ENCODE assay signal across 9 mouse cellular contexts in the genomic region with DNA sequence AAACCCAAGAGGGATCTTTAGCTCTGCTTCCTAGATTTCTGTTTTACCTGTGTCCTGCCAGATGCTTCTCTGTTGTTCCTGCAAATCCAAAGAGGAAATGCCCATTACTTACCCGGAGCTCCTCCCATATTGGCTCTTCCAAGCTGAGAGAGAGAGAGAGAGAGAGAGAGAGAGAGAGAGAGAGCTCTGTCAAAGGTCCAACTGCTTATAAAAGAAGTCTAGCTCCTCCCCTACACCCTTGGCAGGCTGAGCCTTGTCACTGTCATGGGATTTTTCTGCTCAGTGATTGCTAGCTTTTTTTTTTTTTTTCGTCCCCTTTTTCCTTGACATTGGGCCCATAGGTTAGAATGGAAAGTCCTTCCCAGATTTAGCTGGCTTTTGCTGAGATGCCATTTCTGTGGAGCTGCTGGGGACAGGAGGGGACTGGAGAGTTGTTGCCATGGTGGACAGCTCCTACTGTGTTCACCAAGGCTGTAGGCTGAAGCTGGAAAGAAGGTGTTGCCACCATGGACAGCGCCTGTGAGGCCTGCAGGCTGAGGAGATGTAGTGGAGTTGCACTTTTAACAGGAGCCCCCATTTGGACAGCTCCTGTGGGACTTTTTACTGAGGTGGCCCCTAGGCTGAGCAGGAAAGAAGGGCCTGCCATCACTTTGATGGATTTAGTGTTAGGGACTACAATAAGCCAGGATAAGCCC. TPM values are rescaled to one million over a fixed set of nuclear protein-coding genes. Genes with fewer than 3 reads are reported as not detected.
DNase-seq lines count a peak whose midpoint lies in the region; ATAC-seq and TF ChIP-seq lines count a peak whose summit lies in the region.
"Had no signal": no experiment of that assay in that cellular context is flagged by ENCODE, and none has a peak within 500 bp of the region (broad histone marks: within the 10 kb centered on the region; RNA-seq: fewer than 3 reads in every experiment).

No protein-coding gene starts in this region.

- in situ Hi-C loops in ES-E14 (cut with MboI; ENCODE audit: low sequenced_read_pairs in 2 of 2, unreplicated experiment in 2 of 2), result no loop called here

- H3K4me1 ChIP-seq in heart, embryonic 12.5 days (replicated peaks), result no peaks in the 10 kb centered on the region
- H3K4me1 ChIP-seq in ES-E14 (ENCODE audit: control insufficient read depth in 2 of 2, insufficient read depth in 2 of 2, low read length in 2 of 2, poor library complexity in 1 of 2), result no peaks in the 10 kb centered on the region
- no peaks in the 10 kb centered on the region for H3K4me1 ChIP-seq in heart, embryonic 13.5 days
- H3K4me1 ChIP-seq: limb, embryonic 15.5 days had no signal

- 21% methylated on average over 3 of the region's 3 CpGs for WGBS in heart, embryonic 12.5 days
- WGBS in heart, embryonic 13.5 days, result 24% methylated on average over 3 of the region's 3 CpGs

- H3K9me3 ChIP-seq in heart, embryonic 12.5 days (replicated peaks), result 0 out of 2 replicates have a peak, but pooled peaks cover 5% of the 10 kb centered on the region
- H3K9me3 ChIP-seq in ES-E14 (ENCODE audit: control insufficient read depth, insufficient read depth, low read depth, low read length), result no peaks in the 10 kb centered on the region
- H3K9me3 ChIP-seq in heart, embryonic 13.5 days, result no peaks in the 10 kb centered on the region
- H3K9me3 ChIP-seq: limb, embryonic 15.5 days had no signal

- H3K27ac ChIP-seq in heart, embryonic 12.5 days (ENCODE audit: poor library complexity, severe bottlenecking), result no peak overlapping the region
- H3K27ac ChIP-seq in ES-E14 (ENCODE audit: insufficient read depth, low read depth, low read length, poor library complexity, severe bottlenecking), result no peak overlapping the region
- H3K27ac ChIP-seq in heart, embryonic 13.5 days (replicated peaks), result no peak overlapping the region
- H3K27ac ChIP-seq: limb, embryonic 15.5 days had no signal

- no peak overlapping the region for H3K4me2 ChIP-seq in heart, embryonic 12.5 days
- no peak overlapping the region for H3K4me2 ChIP-seq in heart, embryonic 13.5 days
- H3K4me2 ChIP-seq: limb, embryonic 15.5 days had no signal

- H3K36me3 ChIP-seq in heart, embryonic 12.5 days, result no peaks in the 10 kb centered on the region
- H3K36me3 ChIP-seq in ES-E14 (ENCODE audit: control insufficient read depth, insufficient read depth, low read length, poor library complexity, severe bottlenecking), result no peaks in the 10 kb centered on the region
- H3K36me3 ChIP-seq in heart, embryonic 13.5 days, result no peaks in the 10 kb centered on the region
- H3K36me3 ChIP-seq: limb, embryonic 15.5 days had no signal

- no peak for ATAC-seq in heart, embryonic 12.5 days (ENCODE audit: insufficient number of reproducible peaks, low FRiP score)
- ATAC-seq in heart, embryonic 13.5 days (ENCODE audit: extremely low read depth, insufficient number of reproducible peaks, low FRiP score, low TSS enrichment), result peak; percentile 11; the same call in 1 of the 2 replicates
- ATAC-seq in erythroblast, adult 5-6 weeks (replicated peaks; ENCODE audit: low FRiP score, poor library complexity, severe bottlenecking), result no peak

- H3K4me3 ChIP-seq in heart, embryonic 12.5 days, result no peak overlapping the region
- no peak overlapping the region for H3K4me3 ChIP-seq in ES-E14 (ENCODE audit: insufficient read depth in 1 of 2, low read depth in 1 of 2, low read length in 2 of 2, poor library complexity in 1 of 2, severe bottlenecking in 1 of 2)
- H3K4me3 ChIP-seq in heart, embryonic 13.5 days, result no peak overlapping the region
- H3K4me3 ChIP-seq: limb, embryonic 15.5 days had no signal

- DNase-seq in heart, adult 11 months, result peak; percentile 89
- peak; percentile 80 for DNase-seq in ES-E14 (ENCODE audit: low read depth, low spot score)
- peak; percentile 60 to 67 for DNase-seq in lung, postnatal 4 days
- no peak for DNase-seq in gastrocnemius, postnatal 36 days
- no peak for DNase-seq in right cerebral cortex, postnatal 25 days

- intact Hi-C loops in gastrocnemius, postnatal 36 days (cut with DNase I), result loop anchor here (2.0 kb wide), 1 partner anchor 1299 kb away; no protein-coding TSS in a partner anchor

- H3K27me3 ChIP-seq in heart, embryonic 12.5 days (replicated peaks), result peaks cover 33% of the 10 kb centered on the region
- peaks cover 49% of the 10 kb centered on the region for H3K27me3 ChIP-seq in heart, embryonic 13.5 days (replicated peaks)

- H3K9ac ChIP-seq in heart, embryonic 12.5 days, result no peak overlapping the region
- H3K9ac ChIP-seq in ES-E14 (ENCODE audit: insufficient read depth, low read depth, low read length, poor library complexity, severe bottlenecking), result no peak overlapping the region
- no peak overlapping the region for H3K9ac ChIP-seq in heart, embryonic 13.5 days
- H3K9ac ChIP-seq: limb, embryonic 15.5 days had no signal

TF ChIP-seq in ES-E14, 5 proteins besides CTCF, POLR2A, EP300 and RAD21:
- TF ChIP-seq MAFK (IDR thresholded peaks at IDR 0.05; ENCODE audit: insufficient read depth, low read depth, low read length), result no peak
- TF ChIP-seq HCFC1 (IDR thresholded peaks at IDR 0.05; ENCODE audit: borderline replicate concordance, insufficient read depth, low read length), result no peak
- no peak for TF ChIP-seq ZNF384 (IDR thresholded peaks at IDR 0.05; ENCODE audit: low read depth, low read length)
- no peak for TF ChIP-seq CHD2 (IDR thresholded peaks at IDR 0.05; ENCODE audit: low read depth, low read length)
- TF ChIP-seq ZC3H11A (IDR thresholded peaks at IDR 0.05; ENCODE audit: borderline replicate concordance, low read depth, low read length), result no peak

RNA-seq across cellular contexts. Expression of a gene that starts 7.3 kb away (rescaled TPM):
- 30.2 and 32.8 TPM in 2 replicates for polyA plus RNA-seq in heart, embryonic 12.5 days (2016; fragmentation: Nextera tagmentation; extraction: Ambion mirVana)
- total RNA-seq in ES-E14 (2012; rRNA removed), result 30.1 and 44.9 TPM in 2 replicates
- polyA plus RNA-seq in heart, embryonic 13.5 days (2015; fragmentation: Nextera tagmentation; extraction: Ambion mirVana), result 43.4 and 48.6 TPM in 2 replicates
- 117 and 224 TPM in 2 replicates for total RNA-seq in erythroblast, adult 5-6 weeks (2015; ENCODE audit: low replicate concordance)
- total RNA-seq in erythroblast, adult 5-6 weeks (2017; ENCODE audit: low replicate concordance), result 217 and 402 TPM in 2 replicates
- 10 to 100 TPM; 28.2 to 39.1 TPM for total RNA-seq in gastrocnemius, postnatal 36 days (2021)

RNA-seq across cellular contexts. Expression of a gene that starts 28.3 kb away (rescaled TPM):
- 282 and 285 TPM in 2 replicates for polyA plus RNA-seq in heart, embryonic 12.5 days (2016; fragmentation: Nextera tagmentation; extraction: Ambion mirVana)
- total RNA-seq in ES-E14 (2012; rRNA removed), result 316 and 414 TPM in 2 replicates
- 279 TPM in 2 replicates for polyA plus RNA-seq in heart, embryonic 13.5 days (2015; fragmentation: Nextera tagmentation; extraction: Ambion mirVana)
- 65.7 and 80.5 TPM in 2 replicates for total RNA-seq in erythroblast, adult 5-6 weeks (2015; ENCODE audit: low replicate concordance)
- total RNA-seq in erythroblast, adult 5-6 weeks (2017; ENCODE audit: low replicate concordance), result 48.1 and 50.2 TPM in 2 replicates
- 10 to 100 TPM; 67.7 to 83.0 TPM for total RNA-seq in gastrocnemius, postnatal 36 days (2021)

RNA-seq across cellular contexts. Expression of a gene that starts 34.2 kb away (rescaled TPM):
- polyA plus RNA-seq in heart, embryonic 12.5 days (2016; fragmentation: Nextera tagmentation; extraction: Ambion mirVana), result 9.0 and 9.8 TPM in 2 replicates
- 6.1 and 6.6 TPM in 2 replicates for total RNA-seq in ES-E14 (2012; rRNA removed)
- 7.6 and 8.1 TPM in 2 replicates for polyA plus RNA-seq in heart, embryonic 13.5 days (2015; fragmentation: Nextera tagmentation; extraction: Ambion mirVana)
- 0.58 and 1.0 TPM in 2 replicates for total RNA-seq in erythroblast, adult 5-6 weeks (2015; ENCODE audit: low replicate concordance)
- total RNA-seq in erythroblast, adult 5-6 weeks (2017; ENCODE audit: low replicate concordance), result 2.2 TPM in 1 of 2 replicates, not detected in the other
- 1 to 10 TPM; 5.5 to 8.7 TPM for total RNA-seq in gastrocnemius, postnatal 36 days (2021)

RNA-seq across cellular contexts. Expression of a gene that starts 36.3 kb away (rescaled TPM):
- polyA plus RNA-seq in heart, embryonic 12.5 days (2016; fragmentation: Nextera tagmentation; extraction: Ambion mirVana), result 10.0 and 12.5 TPM in 2 replicates
- 0.21 and 0.71 TPM in 2 replicates for total RNA-seq in ES-E14 (2012; rRNA removed)
- 10.6 and 10.7 TPM in 2 replicates for polyA plus RNA-seq in heart, embryonic 13.5 days (2015; fragmentation: Nextera tagmentation; extraction: Ambion mirVana)
- total RNA-seq in erythroblast, adult 5-6 weeks (2015; ENCODE audit: low replicate concordance), result 1.0 and 2.7 TPM in 2 replicates
- 3.8 TPM in 1 of 2 replicates, not detected in the other for total RNA-seq in erythroblast, adult 5-6 weeks (2017; ENCODE audit: low replicate concordance)
- total RNA-seq in gastrocnemius, postnatal 36 days (2021), result 1 to 10 TPM; 1.7 to 2.4 TPM

RNA-seq across cellular contexts. Expression of a gene that starts 49.2 kb away (rescaled TPM):
- polyA plus RNA-seq in heart, embryonic 12.5 days (2016; fragmentation: Nextera tagmentation; extraction: Ambion mirVana), result 0.55 TPM in 1 of 2 replicates, not detected in the other
- total RNA-seq in ES-E14 (2012; rRNA removed), result not detected in 2 replicates
- polyA plus RNA-seq in heart, embryonic 13.5 days (2015; fragmentation: Nextera tagmentation; extraction: Ambion mirVana), result not detected in 2 replicates
- total RNA-seq in erythroblast, adult 5-6 weeks (2015; ENCODE audit: low replicate concordance), result not detected in 2 replicates
- not detected in 2 replicates for total RNA-seq in erythroblast, adult 5-6 weeks (2017; ENCODE audit: low replicate concordance)
- total RNA-seq in gastrocnemius, postnatal 36 days (2021), result not detected

Comparison
In these comparisons a context has a peak if more than half of its experiments do, and no peak if none do; other contexts are left out.
1. DNase-seq: peak in heart, adult 11 months (single experiment), ES-E14 (single experiment) and lung, postnatal 4 days (2 of 2); none in gastrocnemius, postnatal 36 days (0 of 2) and right cerebral cortex, postnatal 25 days (single experiment).